Mouse (Mus musculus): ENCODE measurements around the gene Zc3h13. TPM values are rescaled to one million over a fixed set of nuclear protein-coding genes. Genes with fewer than 3 reads are reported as not detected.

The Zc3h13 gene
- polyA plus RNA-seq, 1 experiment from 2014 or later: 34.6 TPM

DNA sequence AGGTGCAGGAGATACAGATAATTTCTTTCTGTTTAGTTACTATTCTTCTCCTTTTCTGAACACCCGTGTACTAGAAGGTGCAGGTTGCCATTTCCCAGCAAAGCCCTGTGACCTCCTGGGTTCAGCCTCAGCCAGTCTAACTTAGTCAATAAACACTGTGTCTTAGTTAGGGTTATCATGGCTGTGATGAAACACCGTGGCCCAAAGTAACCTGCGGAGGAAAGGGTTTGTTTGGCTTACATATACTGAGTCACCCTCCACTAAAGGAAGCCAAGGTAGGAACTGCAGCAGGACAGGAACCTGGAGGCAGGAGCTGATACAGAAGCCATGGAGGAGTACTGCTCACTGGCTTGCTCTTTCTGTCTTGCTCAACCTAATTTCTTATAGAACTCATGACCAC, 33.7 kb upstream of the Zc3h13 start:
- Histone ChIP-seq H3K4me2 (replicated peaks) (no peak overlapping the region), H3K9me3 (ENCODE audit: control insufficient read depth, low read length) (no peaks in the 10 kb centered on the region), H3K27me3 (ENCODE audit: control insufficient read depth, insufficient read depth, low read length) (no peaks in the 10 kb centered on the region), H3K4me3 (replicated peaks; ENCODE audit: low read length) (no peak overlapping the region), H3K4me1 (replicated peaks; ENCODE audit: control insufficient read depth, insufficient read depth, low read length) (no peaks in the 10 kb centered on the region), H3K27ac (no peak overlapping the region), H3K9ac (no peak overlapping the region), H3K36me3 (replicated peaks; ENCODE audit: control insufficient read depth, insufficient read depth) (no peaks in the 10 kb centered on the region)
- no peak for DNase-seq (ENCODE audit: low spot score)
- no peak for ATAC-seq (ENCODE audit: low FRiP score)
- 95% methylated on average over 3 of the region's 3 CpGs for WGBS

DNA sequence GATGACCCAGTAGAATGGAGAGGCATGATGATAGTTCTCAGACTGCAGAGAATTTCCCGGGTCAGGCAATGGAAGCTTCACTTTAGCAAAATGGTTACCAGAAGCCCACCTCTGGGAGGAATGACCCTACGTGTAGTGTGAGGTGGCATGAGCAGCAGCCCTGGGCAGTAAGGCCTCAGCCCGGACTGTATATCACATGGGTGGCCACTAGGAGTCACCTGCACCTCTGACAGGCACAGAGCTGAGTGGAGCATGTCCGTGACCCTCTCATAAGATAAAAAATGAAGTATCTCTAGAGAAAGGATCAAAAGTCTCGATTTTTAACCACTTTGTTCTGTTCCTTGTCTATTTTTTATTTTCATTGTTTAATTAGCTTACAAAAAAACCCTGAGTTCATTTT, 27.7 kb upstream of the Zc3h13 start:
- 51% methylated on average over 5 of the region's 5 CpGs for WGBS
- Histone ChIP-seq H3K4me3 (replicated peaks; ENCODE audit: low read length) (no peak overlapping the region), H3K27ac (no peak overlapping the region), H3K27me3 (ENCODE audit: control insufficient read depth, insufficient read depth, low read length) (no peaks in the 10 kb centered on the region), H3K4me1 (replicated peaks; ENCODE audit: control insufficient read depth, insufficient read depth, low read length) (no peaks in the 10 kb centered on the region), H3K36me3 (replicated peaks; ENCODE audit: control insufficient read depth, insufficient read depth) (no peaks in the 10 kb centered on the region), H3K9ac (no peak overlapping the region), H3K9me3 (ENCODE audit: control insufficient read depth, low read length) (no peaks in the 10 kb centered on the region), H3K4me2 (replicated peaks) (no peak overlapping the region)
- ATAC-seq (ENCODE audit: low FRiP score) (no peak), DNase-seq (ENCODE audit: low spot score) (no peak)

DNA sequence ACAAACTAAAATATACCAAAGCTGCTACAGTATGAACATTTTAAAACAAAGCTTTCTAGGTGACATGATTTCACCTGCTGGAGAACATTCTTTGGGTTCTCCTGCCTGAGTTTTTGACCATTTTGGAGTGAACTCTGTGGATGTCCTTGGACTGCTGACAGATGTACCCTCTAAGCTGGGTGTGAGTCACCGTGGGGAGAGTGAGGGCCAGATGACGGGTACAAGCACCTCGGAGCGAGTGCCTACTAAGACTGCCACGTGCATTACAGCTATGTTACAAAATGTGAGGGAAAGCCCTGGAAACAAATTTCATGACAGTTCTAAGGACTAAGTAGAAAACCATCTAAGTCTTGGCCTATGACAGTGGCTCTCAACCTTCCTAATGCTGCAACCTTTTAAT, 14.6 kb upstream of the Zc3h13 start:
- WGBS: 88% methylated on average over 5 of the region's 5 CpGs
- H3K4me2 ChIP-seq (replicated peaks): no peak overlapping the region

DNA sequence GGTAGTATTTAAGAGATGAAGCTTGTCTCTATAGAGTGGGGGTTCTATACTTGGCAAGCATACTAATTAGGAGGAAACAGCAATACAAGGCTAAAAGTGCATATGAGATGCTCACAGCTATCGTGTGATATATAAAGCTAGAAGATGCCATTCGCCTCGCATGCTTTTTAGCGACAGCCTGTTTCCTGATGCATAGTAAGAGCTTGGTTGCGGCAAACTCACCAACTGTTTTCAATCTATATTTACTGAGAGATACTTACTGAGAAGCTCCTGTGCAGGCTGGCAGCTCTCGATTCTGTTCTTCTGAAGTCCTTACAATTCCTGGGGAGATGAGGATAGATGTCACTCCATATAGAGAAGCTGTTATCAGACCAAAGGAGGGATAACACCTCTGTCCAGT, 4.5 kb upstream of the Zc3h13 start:
- H3K36me3 ChIP-seq (replicated peaks; ENCODE audit: control insufficient read depth, insufficient read depth): no peaks in the 10 kb centered on the region
- no peak overlapping the region for H3K4me2 ChIP-seq (replicated peaks)
- peaks cover 3% of the 10 kb centered on the region; the same call in 1 of the 2 replicates for H3K4me1 ChIP-seq (replicated peaks; ENCODE audit: control insufficient read depth, insufficient read depth, low read length)
- DNase-seq (ENCODE audit: low spot score) (no peak), ATAC-seq (ENCODE audit: low FRiP score) (no peak)
- H3K9me3 ChIP-seq (ENCODE audit: control insufficient read depth, low read length): no peaks in the 10 kb centered on the region
- H3K27me3 ChIP-seq (ENCODE audit: control insufficient read depth, insufficient read depth, low read length): no peaks in the 10 kb centered on the region
- no peak overlapping the region for H3K27ac ChIP-seq
- no peak overlapping the region for H3K9ac ChIP-seq
- no peak overlapping the region for H3K4me3 ChIP-seq (replicated peaks; ENCODE audit: low read length)
- 89% methylated on average over 6 of the region's 6 CpGs for WGBS

More for the DNA sequence above, 14.6 kb upstream of the Zc3h13 start:
- no peak for ATAC-seq (ENCODE audit: low FRiP score)
- H3K36me3 ChIP-seq (replicated peaks; ENCODE audit: control insufficient read depth, insufficient read depth): no peaks in the 10 kb centered on the region
- no peaks in the 10 kb centered on the region for H3K27me3 ChIP-seq (ENCODE audit: control insufficient read depth, insufficient read depth, low read length)
- H3K9ac ChIP-seq: no peak overlapping the region
- no peak for DNase-seq (ENCODE audit: low spot score)
- no peaks in the 10 kb centered on the region for H3K4me1 ChIP-seq (replicated peaks; ENCODE audit: control insufficient read depth, insufficient read depth, low read length)
- no peak overlapping the region for H3K27ac ChIP-seq
- no peaks in the 10 kb centered on the region for H3K9me3 ChIP-seq (ENCODE audit: control insufficient read depth, low read length)
- H3K4me3 ChIP-seq (replicated peaks; ENCODE audit: low read length): no peak overlapping the region

DNA sequence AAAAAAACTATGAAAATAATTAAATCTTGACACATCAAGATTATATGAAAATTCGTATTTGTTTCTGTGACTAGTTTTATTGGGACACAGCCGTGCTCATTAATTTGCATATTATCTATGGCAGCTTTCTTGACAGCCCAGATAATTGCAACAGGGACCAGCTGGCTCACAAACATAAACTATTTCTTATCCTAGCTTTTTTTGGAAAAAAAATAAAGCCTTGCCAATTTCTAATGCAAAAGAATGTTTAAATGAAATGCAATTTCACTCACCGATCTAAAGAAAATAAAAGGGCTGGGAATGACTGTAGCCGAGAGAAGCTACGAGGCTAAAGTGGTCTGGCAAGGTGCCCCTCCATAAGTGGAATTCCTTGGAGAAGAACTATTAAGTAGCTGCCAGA, 3.8 kb upstream of the Zc3h13 start:
- 59% methylated on average over 5 of the region's 5 CpGs for WGBS
- H3K27me3 ChIP-seq (ENCODE audit: control insufficient read depth, insufficient read depth, low read length): no peaks in the 10 kb centered on the region
- H3K4me3 ChIP-seq (replicated peaks; ENCODE audit: low read length): no peak overlapping the region
- no peak overlapping the region for H3K4me2 ChIP-seq (replicated peaks)
- H3K4me1 ChIP-seq (replicated peaks; ENCODE audit: control insufficient read depth, insufficient read depth, low read length): peaks cover 10% of the 10 kb centered on the region
- DNase-seq (ENCODE audit: low spot score) (no peak), ATAC-seq (ENCODE audit: low FRiP score) (no peak)
- no peak overlapping the region for H3K27ac ChIP-seq
- no peaks in the 10 kb centered on the region for H3K36me3 ChIP-seq (replicated peaks; ENCODE audit: control insufficient read depth, insufficient read depth)
- H3K9me3 ChIP-seq (ENCODE audit: control insufficient read depth, low read length): no peaks in the 10 kb centered on the region
- H3K9ac ChIP-seq: no peak overlapping the region

DNA sequence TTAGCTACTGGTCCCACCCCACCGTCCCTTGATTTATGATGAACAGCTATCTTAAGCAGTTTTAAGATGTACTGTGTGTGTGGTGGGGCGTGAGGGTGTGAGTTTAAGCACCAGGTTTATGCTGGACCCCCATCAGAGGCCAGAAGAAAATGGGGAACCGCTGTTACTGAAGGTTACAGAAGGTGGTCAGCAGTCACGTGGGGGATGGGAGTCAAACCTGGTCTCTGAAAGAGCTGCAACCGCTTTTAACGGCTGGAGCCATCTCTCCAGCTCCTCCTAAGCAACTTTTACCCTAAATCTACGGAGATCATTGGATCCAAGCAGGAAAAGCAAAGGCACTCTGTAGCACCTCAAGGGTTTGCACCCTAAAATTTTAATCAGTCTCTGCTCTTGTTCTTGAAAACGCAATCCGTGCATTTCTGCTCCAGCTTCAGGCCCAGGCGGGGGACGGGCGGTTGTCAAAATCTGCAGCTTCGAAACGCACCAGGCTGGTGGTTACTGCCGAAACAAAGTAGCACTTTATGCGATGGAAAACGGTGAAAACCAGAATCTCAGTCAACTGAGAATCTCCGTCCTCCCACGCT, 472 bp upstream of the Zc3h13 start:
- WGBS: 6% methylated on average over 19 of the region's 19 CpGs
- peak; percentile 42 for ATAC-seq (ENCODE audit: low FRiP score)
- Histone ChIP-seq H3K4me2 (replicated peaks) (peak overlapping the region; percentile 93), H3K27ac (peak overlapping the region; percentile 90), H3K36me3 (replicated peaks; ENCODE audit: control insufficient read depth, insufficient read depth) (no peaks in the 10 kb centered on the region), H3K4me1 (replicated peaks; ENCODE audit: control insufficient read depth, insufficient read depth, low read length) (peaks cover 15% of the 10 kb centered on the region), H3K9me3 (ENCODE audit: control insufficient read depth, low read length) (no peaks in the 10 kb centered on the region), H3K9ac (peak overlapping the region; percentile 97), H3K27me3 (ENCODE audit: control insufficient read depth, insufficient read depth, low read length) (no peaks in the 10 kb centered on the region), H3K4me3 (replicated peaks; ENCODE audit: low read length) (peak overlapping the region; percentile 100)
- peak; percentile 24 for DNase-seq (ENCODE audit: low spot score)

DNA sequence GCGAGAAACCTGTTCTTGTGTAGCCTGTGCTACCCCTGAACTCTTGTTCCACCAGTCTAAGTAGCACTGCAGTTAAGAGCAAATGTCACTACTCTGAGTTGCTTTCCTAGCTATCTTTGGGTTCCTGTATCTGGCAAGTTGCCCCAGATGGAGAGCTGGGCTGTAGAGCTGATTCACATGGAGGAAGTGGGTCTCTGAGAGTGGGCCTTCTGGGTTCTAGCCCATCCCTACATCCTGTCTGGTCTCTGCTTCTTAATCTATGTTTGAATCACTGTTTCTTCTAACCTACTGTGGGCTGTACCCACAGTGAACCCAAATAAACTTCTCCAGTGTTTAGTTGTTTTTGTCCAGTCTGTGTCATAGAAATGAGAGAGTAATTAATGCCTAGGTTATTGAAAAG, 16.9 kb downstream of the Zc3h13 start:
- WGBS: 95% methylated on average over 1 of the region's 1 CpGs

DNA sequence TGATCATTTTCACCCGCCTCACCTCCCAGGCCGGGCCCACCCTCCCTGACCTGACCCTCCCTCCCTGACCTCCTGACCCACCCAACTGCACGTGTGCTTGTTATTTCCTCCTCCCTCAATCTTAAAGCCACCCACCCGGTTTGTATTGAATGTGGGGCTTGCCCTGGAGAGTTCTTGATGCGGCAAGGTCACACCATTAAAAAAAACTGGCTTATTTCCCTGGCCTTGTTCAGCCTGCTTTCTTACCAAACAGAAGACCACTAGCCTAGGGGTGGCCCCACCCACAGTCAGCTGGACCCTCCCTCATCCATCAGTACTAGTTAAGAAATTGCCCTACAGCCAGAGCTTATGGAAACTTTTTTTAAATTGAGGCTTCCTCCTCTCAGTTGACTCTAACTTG, 19.6 kb downstream of the Zc3h13 start:
- DNase-seq (ENCODE audit: low spot score): no peak
- ATAC-seq (ENCODE audit: low FRiP score): no peak

More for the DNA sequence above, 16.9 kb downstream of the Zc3h13 start:
- no peaks in the 10 kb centered on the region for H3K4me1 ChIP-seq (replicated peaks; ENCODE audit: control insufficient read depth, insufficient read depth, low read length)
- H3K36me3 ChIP-seq (replicated peaks; ENCODE audit: control insufficient read depth, insufficient read depth): no peaks in the 10 kb centered on the region
- no peak overlapping the region for H3K9ac ChIP-seq
- H3K4me2 ChIP-seq (replicated peaks): no peak overlapping the region
- no peak for DNase-seq (ENCODE audit: low spot score)
- ATAC-seq (ENCODE audit: low FRiP score): no peak
- H3K9me3 ChIP-seq (ENCODE audit: control insufficient read depth, low read length): no peaks in the 10 kb centered on the region
- H3K27ac ChIP-seq: no peak overlapping the region
- no peak overlapping the region for H3K4me3 ChIP-seq (replicated peaks; ENCODE audit: low read length)
- no peaks in the 10 kb centered on the region for H3K27me3 ChIP-seq (ENCODE audit: control insufficient read depth, insufficient read depth, low read length)

DNA sequence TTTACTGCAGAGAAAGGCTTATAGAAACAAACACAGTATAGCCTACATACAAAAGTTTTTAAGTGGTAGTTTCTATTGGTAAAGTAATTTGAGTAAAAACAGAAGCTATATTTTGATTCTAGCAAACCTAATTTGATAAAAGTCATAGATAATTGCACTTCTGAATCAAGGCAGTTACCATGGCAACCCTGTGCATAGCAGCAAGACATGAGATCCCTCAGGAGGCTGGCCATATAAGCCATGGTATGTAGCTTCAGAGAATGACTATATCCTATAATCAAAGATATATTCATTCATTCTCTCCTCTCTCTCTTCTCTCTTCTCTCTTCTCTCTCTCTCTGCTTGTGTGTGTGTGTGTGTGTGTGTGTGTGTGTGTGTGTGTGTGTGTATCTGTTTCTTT, 23.7 kb downstream of the Zc3h13 start:
- H3K4me3 ChIP-seq (replicated peaks; ENCODE audit: low read length): no peak overlapping the region
- H3K4me1 ChIP-seq (replicated peaks; ENCODE audit: control insufficient read depth, insufficient read depth, low read length): no peaks in the 10 kb centered on the region
- ATAC-seq (ENCODE audit: low FRiP score): no peak
- peaks cover 16% of the 10 kb centered on the region for H3K36me3 ChIP-seq (replicated peaks; ENCODE audit: control insufficient read depth, insufficient read depth)
- DNase-seq (ENCODE audit: low spot score): no peak
- no peak overlapping the region for H3K4me2 ChIP-seq (replicated peaks)
- no peak overlapping the region for H3K9ac ChIP-seq
- H3K27me3 ChIP-seq (ENCODE audit: control insufficient read depth, insufficient read depth, low read length): no peaks in the 10 kb centered on the region
- H3K9me3 ChIP-seq (ENCODE audit: control insufficient read depth, low read length): no peaks in the 10 kb centered on the region
- H3K27ac ChIP-seq: no peak overlapping the region

More for the DNA sequence above, 19.6 kb downstream of the Zc3h13 start:
- 42% methylated on average over 5 of the region's 5 CpGs for WGBS
- Histone ChIP-seq H3K4me2 (replicated peaks) (no peak overlapping the region), H3K27ac (no peak overlapping the region), H3K9ac (no peak overlapping the region), H3K27me3 (ENCODE audit: control insufficient read depth, insufficient read depth, low read length) (no peaks in the 10 kb centered on the region), H3K4me1 (replicated peaks; ENCODE audit: control insufficient read depth, insufficient read depth, low read length) (no peaks in the 10 kb centered on the region), H3K9me3 (ENCODE audit: control insufficient read depth, low read length) (no peaks in the 10 kb centered on the region), H3K4me3 (replicated peaks; ENCODE audit: low read length) (no peak overlapping the region), H3K36me3 (replicated peaks; ENCODE audit: control insufficient read depth, insufficient read depth) (no peaks in the 10 kb centered on the region)

Data from hindbrain, embryonic 14.5 days (tissue).